Mouse (Mus musculus): ENCODE results near the gene Tfip11.

DNA sequence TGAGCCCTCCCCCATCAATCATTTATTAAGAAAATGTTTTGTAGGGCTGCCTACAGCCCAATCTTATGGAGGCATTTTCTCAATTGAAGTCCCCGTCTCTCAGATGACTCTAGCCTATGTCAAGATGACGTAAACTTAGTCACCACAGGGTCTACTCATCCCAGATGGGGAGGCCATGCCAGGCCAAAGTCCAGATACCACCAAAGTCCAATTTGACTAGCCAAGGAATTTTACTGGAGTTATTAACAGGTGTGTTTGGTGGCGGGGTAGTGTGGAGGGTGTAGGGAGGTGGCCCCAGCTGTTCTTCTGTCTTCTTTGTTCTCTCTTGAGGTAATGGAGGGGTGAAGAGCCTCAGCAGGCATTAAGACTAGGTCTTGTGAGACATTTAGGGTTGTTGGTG lies 33.9 kb downstream of the Tfip11 start:
- TF ChIP-seq CTCF (IDR thresholded peaks at IDR 0.05; ENCODE audit: low read depth, low read length) (no peak), GATA2 (IDR thresholded peaks at IDR 0.05; ENCODE audit: borderline replicate concordance, low read depth, low read length) (no peak), GATA1 (IDR thresholded peaks at IDR 0.05; ENCODE audit: borderline replicate concordance, low read length) (no peak)

Data from G1E (cell line).